Mouse (Mus musculus) CH12F3 (cell line): ENCODE data around the gene Ifitm5.

Experiments used
- in situ Hi-C: fragments of 300-500 bp; cut with MboI; formaldehyde crosslinking; loops from 2 replicates; pipeline ENCODE4 v1.14.3; 2020; ENCODE audit warnings: low sequenced_read_pairs

The Ifitm5 gene

DNA sequence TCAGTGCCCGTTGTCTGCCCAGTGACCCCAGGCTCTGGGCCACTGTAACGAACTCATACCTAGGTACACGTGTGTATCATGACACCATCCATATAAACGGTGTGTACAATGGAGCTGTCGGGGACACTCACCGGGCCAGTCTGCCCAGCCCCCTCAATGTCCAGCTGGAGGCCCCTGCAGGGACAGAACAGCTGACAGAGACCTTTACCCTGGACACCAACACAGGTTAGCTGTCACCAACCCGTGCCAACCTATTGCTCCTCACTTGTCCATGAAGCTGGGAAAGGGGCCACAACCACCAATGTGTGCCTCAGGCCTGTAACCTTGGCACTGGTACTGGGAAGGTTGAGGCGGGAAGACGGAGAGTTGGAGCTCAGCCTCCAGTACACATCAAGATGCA is 7.8 kb downstream of the Ifitm5 start:
- in situ Hi-C loops: no loop called here

GRCm38 (mm10) chr7:140941222-140942051 is 8.7 kb downstream of the Ifitm5 start, which contains the start of gene Pgghg:
Gene Pgghg (plus strand): TSS chr7:140941391.
- in situ Hi-C loops: no loop called here

GRCm38 (mm10) chr7:140939669-140940171 is 10.4 kb downstream of the Ifitm5 start:
- in situ Hi-C loops: no loop called here

- in situ Hi-C loops: no loop called here
Observed at GRCm38 (mm10) chr7:140938896-140939295, 11.2 kb downstream of the Ifitm5 start.

GRCm38 (mm10) chr7:140938436-140938835 is 11.7 kb downstream of the Ifitm5 start:
- in situ Hi-C loops: no loop called here

DNA sequence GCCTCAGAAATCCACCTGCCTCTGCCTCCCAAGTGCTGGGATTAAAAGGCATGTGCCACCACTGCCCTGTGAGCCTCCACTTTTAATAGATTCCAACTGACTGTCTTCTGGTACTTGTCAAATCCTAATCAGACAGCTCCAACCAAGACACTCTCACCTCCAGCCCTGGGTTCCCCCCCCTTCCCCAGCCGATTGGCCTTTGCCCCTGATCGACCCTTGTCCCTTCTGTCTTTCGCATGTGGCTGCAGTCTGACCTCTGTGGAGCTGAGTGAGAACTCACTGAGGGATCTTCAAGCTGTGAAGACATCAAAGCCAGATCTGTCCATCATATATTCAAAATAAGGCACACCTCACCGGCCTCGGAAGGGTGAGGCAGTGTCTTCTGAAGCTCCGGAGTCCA is 22.9 kb downstream of the Ifitm5 start:
- in situ Hi-C loops: no loop called here

GRCm38 (mm10) chr7:140923070-140923775 is 26.9 kb downstream of the Ifitm5 start:
- in situ Hi-C loops: no loop called here

- in situ Hi-C loops: no loop called here
Observed at GRCm38 (mm10) chr7:140922398-140923069, 27.6 kb downstream of the Ifitm5 start.

DNA sequence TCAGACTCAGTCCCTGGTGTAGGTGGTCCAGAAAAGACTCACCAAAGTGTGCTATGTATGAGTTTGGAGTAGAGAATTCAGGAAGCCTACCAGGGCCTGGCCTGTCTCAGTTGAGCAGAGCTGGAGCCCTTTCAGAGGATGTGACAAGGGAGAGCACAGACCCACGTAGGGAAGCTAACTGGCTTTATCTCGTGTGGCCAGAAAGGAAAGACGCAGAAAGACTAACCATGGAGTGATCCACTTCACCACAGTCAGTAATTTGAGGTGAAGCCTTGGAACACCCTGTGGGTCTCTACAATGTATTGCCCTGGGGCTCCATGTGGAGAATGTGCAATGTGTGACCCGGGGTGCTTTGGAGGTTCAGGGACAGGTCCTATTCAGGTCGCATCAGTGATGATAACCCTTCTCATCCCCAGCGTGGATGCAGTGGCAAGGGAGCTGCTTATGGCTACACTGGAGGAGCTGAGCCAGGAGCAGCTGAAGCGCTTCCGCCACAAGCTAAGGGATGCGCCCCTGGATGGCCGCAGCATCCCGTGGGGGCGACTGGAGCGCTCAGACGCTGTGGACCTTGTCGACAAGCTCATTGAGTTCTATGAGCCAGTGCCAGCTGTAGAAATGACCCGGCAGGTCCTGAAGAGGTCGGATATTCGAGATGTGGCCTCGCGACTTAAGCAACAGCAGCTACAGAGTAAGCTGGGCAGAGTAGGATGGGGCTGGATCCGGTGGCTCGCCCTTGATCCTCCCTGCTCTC is 28.7 kb downstream of the Ifitm5 start:
- in situ Hi-C loops: no loop called here

DNA sequence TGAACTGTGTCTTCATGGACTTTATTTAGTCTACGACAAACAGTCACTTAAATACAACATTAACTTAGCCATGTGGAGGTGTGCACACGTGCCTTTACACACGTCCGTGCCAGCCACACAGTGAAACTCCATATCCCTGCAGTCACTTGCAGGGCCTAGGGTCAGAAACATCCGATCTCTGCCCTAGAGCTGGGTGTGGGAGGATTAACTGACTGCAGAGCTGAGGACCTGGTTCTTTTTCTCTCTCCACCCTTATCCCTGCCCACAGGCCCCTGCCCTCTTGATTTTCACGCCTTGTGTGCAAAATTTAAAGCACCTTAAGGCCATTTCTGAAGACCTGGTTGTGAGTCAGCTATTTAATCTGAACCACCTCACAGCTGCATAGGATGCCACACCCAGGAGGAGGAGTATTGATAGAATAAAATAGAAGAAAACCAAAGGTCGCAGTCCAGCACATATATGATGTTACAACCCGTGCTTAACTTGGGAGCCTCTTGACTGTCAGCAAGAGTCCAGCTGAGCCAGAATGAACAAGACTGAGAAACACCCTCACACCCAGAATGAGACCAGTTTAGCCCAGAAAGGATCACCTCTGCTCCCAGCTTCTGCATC is 29.6 kb downstream of the Ifitm5 start, which contains the start of gene Nlrp6:
Gene Nlrp6, plus strand, starts transcription at position 485 of the 612 bp plus-strand sequence.
- in situ Hi-C loops: no loop called here

GRCm38 (mm10) chr7:140919911-140920310 is 30.2 kb downstream of the Ifitm5 start:
- in situ Hi-C loops: no loop called here

DNA sequence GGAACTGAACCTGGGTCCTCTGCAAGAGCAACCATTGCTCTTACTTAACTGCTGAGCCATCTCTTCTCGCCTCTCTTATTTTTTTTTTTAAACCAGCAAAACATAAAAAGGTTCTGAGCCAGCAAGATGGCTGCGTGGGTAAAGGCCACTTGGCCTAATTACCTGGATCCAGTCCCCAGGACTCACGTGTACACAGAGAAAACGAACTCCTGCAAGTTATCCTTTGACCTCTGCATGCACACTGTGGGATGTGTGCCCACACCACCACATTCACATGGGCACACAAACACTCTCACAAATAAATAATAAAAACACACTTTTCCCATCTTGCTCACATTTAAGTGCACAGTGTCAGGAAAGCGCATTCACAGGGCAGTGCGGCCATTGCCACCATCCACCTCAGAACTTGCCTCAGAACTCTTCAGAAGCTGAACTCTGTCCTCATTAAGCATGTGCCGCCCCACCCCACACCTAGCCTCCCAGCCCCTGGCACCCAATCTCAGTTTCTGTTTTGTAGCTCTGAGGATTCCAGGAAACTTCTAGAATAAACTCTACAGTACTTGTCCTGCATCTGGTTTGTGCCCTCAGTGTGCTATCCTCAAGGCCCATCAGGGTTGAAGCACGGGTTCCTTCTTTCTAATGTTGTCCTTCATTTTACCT is 35.9 kb downstream of the Ifitm5 start:
- in situ Hi-C loops: no loop called here

- in situ Hi-C loops: no loop called here
Observed at GRCm38 (mm10) chr7:140912846-140913482, 37.1 kb downstream of the Ifitm5 start.

- in situ Hi-C loops: no loop called here
Observed at GRCm38 (mm10) chr7:140912293-140912692, 37.8 kb downstream of the Ifitm5 start.

- in situ Hi-C loops: no loop called here
Observed at GRCm38 (mm10) chr7:140908634-140909107, 41.4 kb downstream of the Ifitm5 start.

DNA sequence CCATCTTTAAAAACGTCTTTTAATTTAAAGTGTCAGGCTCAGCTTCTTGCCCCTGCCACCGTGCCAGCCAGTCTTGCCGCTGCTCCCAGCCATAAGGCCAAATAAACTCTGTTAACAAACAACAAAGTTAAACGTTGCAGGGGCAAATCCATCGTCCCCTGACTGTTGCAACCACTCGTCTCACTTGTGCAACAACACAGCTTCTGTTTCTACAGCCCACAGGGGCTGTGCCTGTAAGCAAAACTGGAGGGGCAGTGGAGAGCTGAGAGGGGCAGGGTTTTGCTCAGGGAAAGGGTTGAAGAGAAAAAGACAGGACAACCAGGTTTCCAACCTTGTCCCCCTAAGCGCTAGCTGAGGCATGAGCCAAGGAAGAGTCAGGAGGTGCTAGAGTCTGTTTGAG is 41.9 kb downstream of the Ifitm5 start:
- in situ Hi-C loops: no loop called here

GRCm38 (mm10) chr7:140907697-140908096 is 42.4 kb downstream of the Ifitm5 start:
- in situ Hi-C loops: no loop called here

DNA sequence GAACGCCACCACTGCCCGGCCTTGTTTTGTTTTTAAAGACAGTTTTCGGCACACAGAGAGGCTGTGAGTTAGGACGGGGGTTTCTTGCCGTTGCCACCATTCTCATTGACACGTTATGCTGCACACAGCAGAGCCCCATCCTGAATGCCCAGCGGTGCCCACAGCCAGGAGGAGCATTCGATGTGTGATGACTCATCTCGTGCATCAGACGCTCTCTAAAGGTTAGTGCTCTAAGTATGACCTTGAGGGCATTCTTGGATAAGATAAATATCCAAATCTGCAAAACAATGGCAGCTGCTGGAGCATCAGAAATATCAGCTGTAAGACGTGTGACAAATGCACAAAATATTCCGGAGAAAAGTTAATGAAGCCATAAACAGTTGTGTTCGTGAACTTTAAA is 43.0 kb downstream of the Ifitm5 start:
- in situ Hi-C loops: no loop called here

- in situ Hi-C loops: no loop called here
Observed at GRCm38 (mm10) chr7:140905642-140906081, 44.4 kb downstream of the Ifitm5 start.
